Mouse (Mus musculus): Measurements from ENCODE around the gene Fmnl3. TPM values are rescaled to one million over a fixed set of nuclear protein-coding genes. Genes with fewer than 3 reads are reported as not detected.

Fmnl3 gene
- polyA plus RNA-seq, 1 experiment: 4.4 TPM

GRCm38 (mm10) chr15:99371526-99372340, 1.5 kb upstream of the Fmnl3 start:
- H3K9me3 ChIP-seq: no peaks in the 10 kb centered on the region
- peaks cover 2% of the 10 kb centered on the region for H3K27me3 ChIP-seq (replicated peaks)
- H3K4me1 ChIP-seq: peaks cover 42% of the 10 kb centered on the region
- TF ChIP-seq GATA1 (IDR thresholded peaks at IDR 0.05; ENCODE audit: borderline replicate concordance, low read length) (no peak), FLI1 (IDR thresholded peaks at IDR 0.05; ENCODE audit: low read length) (no peak)
- H3K36me3 ChIP-seq (replicated peaks; ENCODE audit: low read length): no peaks in the 10 kb centered on the region
- no peak overlapping the region for H3K4me3 ChIP-seq (replicated peaks)

GRCm38 (mm10) chr15:99369391-99370171, 701 bp downstream of the Fmnl3 start:
- Histone ChIP-seq H3K4me3 (replicated peaks) (peak overlapping the region; percentile 96), H3K36me3 (replicated peaks; ENCODE audit: low read length) (peaks cover under 1% of the 10 kb centered on the region), H3K27me3 (replicated peaks) (peaks cover 2% of the 10 kb centered on the region), H3K4me1 (peaks cover 49% of the 10 kb centered on the region), H3K9me3 (no peaks in the 10 kb centered on the region)
- no peak for TF ChIP-seq FLI1 (IDR thresholded peaks at IDR 0.05; ENCODE audit: low read length)
- no peak for TF ChIP-seq GATA1 (IDR thresholded peaks at IDR 0.05; ENCODE audit: borderline replicate concordance, low read length)

- no peak for TF ChIP-seq FLI1 (IDR thresholded peaks at IDR 0.05; ENCODE audit: low read length)
- TF ChIP-seq GATA1 (IDR thresholded peaks at IDR 0.05; ENCODE audit: borderline replicate concordance, low read length): no peak
- H3K4me1 ChIP-seq: peaks cover 58% of the 10 kb centered on the region
These were observed 1.6 kb downstream of the Fmnl3 start for GRCm38 (mm10) chr15:99368583-99369266.

GRCm38 (mm10) chr15:99364921-99365320, 5.4 kb downstream of the Fmnl3 start:
- TF ChIP-seq GATA1 (IDR thresholded peaks at IDR 0.05; ENCODE audit: borderline replicate concordance, low read length) (no peak), FLI1 (IDR thresholded peaks at IDR 0.05; ENCODE audit: low read length) (no peak)
- peaks cover 49% of the 10 kb centered on the region for H3K4me1 ChIP-seq
- peaks cover 4% of the 10 kb centered on the region for H3K36me3 ChIP-seq (replicated peaks; ENCODE audit: low read length)
- no peaks in the 10 kb centered on the region for H3K9me3 ChIP-seq
- no peaks in the 10 kb centered on the region for H3K27me3 ChIP-seq (replicated peaks)
- peak overlapping the region; percentile 24 for H3K4me3 ChIP-seq (replicated peaks)

More at GRCm38 (mm10) chr15:99368583-99369266, 1.6 kb downstream of the Fmnl3 start:
- H3K9me3 ChIP-seq: no peaks in the 10 kb centered on the region
- H3K36me3 ChIP-seq (replicated peaks; ENCODE audit: low read length): peaks cover 4% of the 10 kb centered on the region
- H3K4me3 ChIP-seq (replicated peaks): peak overlapping the region; percentile 96
- peaks cover 2% of the 10 kb centered on the region for H3K27me3 ChIP-seq (replicated peaks)

GRCm38 (mm10) chr15:99364022-99364530, 6.2 kb downstream of the Fmnl3 start:
- Histone ChIP-seq H3K27me3 (replicated peaks) (no peaks in the 10 kb centered on the region), H3K36me3 (replicated peaks; ENCODE audit: low read length) (peaks cover 5% of the 10 kb centered on the region), H3K9me3 (no peaks in the 10 kb centered on the region), H3K4me1 (peaks cover 47% of the 10 kb centered on the region), H3K4me3 (replicated peaks) (no peak overlapping the region)
- TF ChIP-seq FLI1 (IDR thresholded peaks at IDR 0.05; ENCODE audit: low read length) (no peak), GATA1 (IDR thresholded peaks at IDR 0.05; ENCODE audit: borderline replicate concordance, low read length) (no peak)

GRCm38 (mm10) chr15:99358952-99359351, 11.3 kb downstream of the Fmnl3 start:
- TF ChIP-seq GATA1 (IDR thresholded peaks at IDR 0.05; ENCODE audit: borderline replicate concordance, low read length) (no peak), FLI1 (IDR thresholded peaks at IDR 0.05; ENCODE audit: low read length) (no peak)

GRCm38 (mm10) chr15:99356462-99356861, 13.8 kb downstream of the Fmnl3 start:
- Histone ChIP-seq H3K9me3 (no peaks in the 10 kb centered on the region), H3K4me3 (replicated peaks) (no peak overlapping the region), H3K27me3 (replicated peaks) (peaks cover 16% of the 10 kb centered on the region), H3K4me1 (peaks cover 46% of the 10 kb centered on the region), H3K36me3 (replicated peaks; ENCODE audit: low read length) (peaks cover 3% of the 10 kb centered on the region)
- no peak for TF ChIP-seq FLI1 (IDR thresholded peaks at IDR 0.05; ENCODE audit: low read length)
- TF ChIP-seq GATA1 (IDR thresholded peaks at IDR 0.05; ENCODE audit: borderline replicate concordance, low read length): no peak

More at GRCm38 (mm10) chr15:99358952-99359351, 11.3 kb downstream of the Fmnl3 start:
- Histone ChIP-seq H3K4me1 (peaks cover 35% of the 10 kb centered on the region), H3K36me3 (replicated peaks; ENCODE audit: low read length) (peaks cover 3% of the 10 kb centered on the region), H3K9me3 (no peaks in the 10 kb centered on the region), H3K27me3 (replicated peaks) (peaks cover 2% of the 10 kb centered on the region), H3K4me3 (replicated peaks) (no peak overlapping the region)

GRCm38 (mm10) chr15:99355660-99356059, 14.6 kb downstream of the Fmnl3 start:
- Histone ChIP-seq H3K9me3 (no peaks in the 10 kb centered on the region), H3K4me3 (replicated peaks) (no peak overlapping the region), H3K4me1 (peaks cover 49% of the 10 kb centered on the region), H3K36me3 (replicated peaks; ENCODE audit: low read length) (peaks cover 3% of the 10 kb centered on the region), H3K27me3 (replicated peaks) (peaks cover 16% of the 10 kb centered on the region)
- TF ChIP-seq GATA1 (IDR thresholded peaks at IDR 0.05; ENCODE audit: borderline replicate concordance, low read length) (no peak), FLI1 (IDR thresholded peaks at IDR 0.05; ENCODE audit: low read length) (no peak)

- H3K9me3 ChIP-seq: no peaks in the 10 kb centered on the region
- H3K27me3 ChIP-seq (replicated peaks): peaks cover 16% of the 10 kb centered on the region
- peaks cover 57% of the 10 kb centered on the region for H3K4me1 ChIP-seq
- TF ChIP-seq GATA1 (IDR thresholded peaks at IDR 0.05; ENCODE audit: borderline replicate concordance, low read length): no peak
- no peak for TF ChIP-seq FLI1 (IDR thresholded peaks at IDR 0.05; ENCODE audit: low read length)
- peaks cover 2% of the 10 kb centered on the region for H3K36me3 ChIP-seq (replicated peaks; ENCODE audit: low read length)
- no peak overlapping the region for H3K4me3 ChIP-seq (replicated peaks)
These were observed 18.0 kb downstream of the Fmnl3 start for GRCm38 (mm10) chr15:99352306-99352705.
